Mouse (Mus musculus) left cerebral cortex, adult 2 months (tissue): ENCODE measurements around the gene Snrpg. TPM values are rescaled to one million over a fixed set of nuclear protein-coding genes. Genes with fewer than 3 reads are reported as not detected.

Source experiments
- DNase-seq, 2 experiments: peaks; one replicate each; pipeline ENCODE4 v3.0.0; 2021 to 2022; ENCODE audit warnings: low spot score in 2 of 2, mixed read lengths in 1 of 2; ENCODE audit errors: extremely low spot score in 1 of 2
- H3K27ac ChIP-seq: fragments of 200-600 bp; 2 replicates; pipeline ENCODE4 v1.8.1; 2022
- H3K4me3 ChIP-seq: fragments of 200-600 bp; 2 replicates; pipeline ENCODE4 v1.8.1; 2022
- CTCF ChIP-seq: fragments of 200-600 bp; IDR thresholded peaks from 2 replicates; pipeline ENCODE4 v1.8.1; 2022; ENCODE audit warnings: antibody characterized with exemption, mild to moderate bottlenecking, moderate library complexity
- intact Hi-C: fragments of 180-260 bp; cut with DNase I; formaldehyde crosslinking; loops from one replicate; pipeline ENCODE4 v1.15.1; 2025
- total RNA-seq, 2 experiments: library from RNA; stranded (reverse); gene quantifications; 2 replicates each; pipeline ENCODE4 v1.2.3; 2021

The Snrpg gene
- total RNA-seq, 2 experiments from 2014 or later: 54.8 to 61.9 TPM

- intact Hi-C loops: loop anchor here (5.0 kb wide), 1 partner anchor 154 kb away; no protein-coding TSS in a partner anchor
- no peak for TF ChIP-seq CTCF
- no peak for DNase-seq
These were observed 25.0 kb upstream of the Snrpg start for GRCm38 (mm10) chr6:86346063-86346462.

GRCm38 (mm10) chr6:86349257-86349656 is 21.8 kb upstream of the Snrpg start:
- Histone ChIP-seq H3K27ac (no peak overlapping the region), H3K4me3 (no peak overlapping the region)
- peak; percentile 61 for TF ChIP-seq CTCF
- intact Hi-C loops: loop anchor here (5.0 kb wide), 1 partner anchor 157 kb away; no protein-coding TSS in a partner anchor
- no peak for DNase-seq

More at GRCm38 (mm10) chr6:86346063-86346462, 25.0 kb upstream of the Snrpg start:
- Histone ChIP-seq H3K27ac (no peak overlapping the region), H3K4me3 (no peak overlapping the region)

GRCm38 (mm10) chr6:86354948-86355347 is 16.2 kb upstream of the Snrpg start:
- intact Hi-C loops: no loop called here
- no peak for DNase-seq
- H3K4me3 ChIP-seq: no peak overlapping the region
- TF ChIP-seq CTCF: no peak; the same call in 1 of the 2 replicates
- H3K27ac ChIP-seq: no peak overlapping the region

GRCm38 (mm10) chr6:86356956-86357355 is 14.1 kb upstream of the Snrpg start:
- H3K27ac ChIP-seq: no peak overlapping the region
- intact Hi-C loops: no loop called here
- TF ChIP-seq CTCF: no peak

GRCm38 (mm10) chr6:86360691-86361090 is 10.4 kb upstream of the Snrpg start:
- no peak overlapping the region for H3K4me3 ChIP-seq
- no peak for TF ChIP-seq CTCF
- no peak overlapping the region for H3K27ac ChIP-seq
- intact Hi-C loops: loop anchor here (5.0 kb wide), 1 partner anchor 83 kb away; no protein-coding TSS in a partner anchor
- no peak for DNase-seq

More at GRCm38 (mm10) chr6:86356956-86357355, 14.1 kb upstream of the Snrpg start:
- H3K4me3 ChIP-seq: no peak overlapping the region
- DNase-seq: no peak

GRCm38 (mm10) chr6:86361373-86361772 is 9.7 kb upstream of the Snrpg start:
- DNase-seq: no peak
- Histone ChIP-seq H3K27ac (no peak overlapping the region), H3K4me3 (no peak overlapping the region)
- TF ChIP-seq CTCF: no peak; the same call in 1 of the 2 replicates
- intact Hi-C loops: loop anchor here (5.0 kb wide), 1 partner anchor 84 kb away; no protein-coding TSS in a partner anchor

- peak overlapping the region; percentile 95 for H3K27ac ChIP-seq
- intact Hi-C loops: loop anchor here (1.0 to 5.0 kb wide), 5 partner anchors 87 to 336 kb away; partner anchors contain the start of genes Add2 and Tgfa
- TF ChIP-seq CTCF: peak; percentile 94
- peak overlapping the region; percentile 60 for H3K4me3 ChIP-seq
- peak; percentile 79 to 81 for DNase-seq
These were observed 6.5 kb upstream of the Snrpg start for GRCm38 (mm10) chr6:86364442-86365141.

GRCm38 (mm10) chr6:86365371-86366124 is 5.6 kb upstream of the Snrpg start, which contains the start of gene Fam136a:
Gene Fam136a (plus strand): TSS chr6:86365646.
- peak; percentile 92 for DNase-seq
- intact Hi-C loops: loop anchor here (2.0 kb wide), 2 partner anchors 171 to 337 kb away; partner anchors contain the start of genes Add2 and Tgfa
- H3K4me3 ChIP-seq: peak within 1 kb of the TSS; percentile 60
- peak within 1 kb of the TSS; percentile 95 for H3K27ac ChIP-seq
- TF ChIP-seq CTCF: peak; percentile 75

GRCm38 (mm10) chr6:86366125-86366852 is 4.8 kb upstream of the Snrpg start:
- H3K4me3 ChIP-seq: peak overlapping the region; percentile 60
- peak; percentile 30 to 34 for DNase-seq
- intact Hi-C loops: no loop called here
- H3K27ac ChIP-seq: peak overlapping the region; percentile 95
- no peak for TF ChIP-seq CTCF

- no peak for TF ChIP-seq CTCF
- Histone ChIP-seq H3K27ac (peak overlapping the region; percentile 95), H3K4me3 (no peak overlapping the region; the same call in 1 of the 2 replicates)
- intact Hi-C loops: no loop called here
- no peak for DNase-seq
These were observed 4.3 kb upstream of the Snrpg start for GRCm38 (mm10) chr6:86366853-86367249.

GRCm38 (mm10) chr6:86368479-86368878 is 2.6 kb upstream of the Snrpg start:
- no peak for TF ChIP-seq CTCF
- Histone ChIP-seq H3K27ac (no peak overlapping the region), H3K4me3 (no peak overlapping the region)
- no peak for DNase-seq
- intact Hi-C loops: no loop called here
